Mouse (Mus musculus) heart, adult 11 months (tissue): ENCODE measurements around the gene Phldb2.

Source experiments
- DNase-seq: peaks from one replicate; pipeline ENCODE4 v3.0.0; 2022

Phldb2 gene

DNA sequence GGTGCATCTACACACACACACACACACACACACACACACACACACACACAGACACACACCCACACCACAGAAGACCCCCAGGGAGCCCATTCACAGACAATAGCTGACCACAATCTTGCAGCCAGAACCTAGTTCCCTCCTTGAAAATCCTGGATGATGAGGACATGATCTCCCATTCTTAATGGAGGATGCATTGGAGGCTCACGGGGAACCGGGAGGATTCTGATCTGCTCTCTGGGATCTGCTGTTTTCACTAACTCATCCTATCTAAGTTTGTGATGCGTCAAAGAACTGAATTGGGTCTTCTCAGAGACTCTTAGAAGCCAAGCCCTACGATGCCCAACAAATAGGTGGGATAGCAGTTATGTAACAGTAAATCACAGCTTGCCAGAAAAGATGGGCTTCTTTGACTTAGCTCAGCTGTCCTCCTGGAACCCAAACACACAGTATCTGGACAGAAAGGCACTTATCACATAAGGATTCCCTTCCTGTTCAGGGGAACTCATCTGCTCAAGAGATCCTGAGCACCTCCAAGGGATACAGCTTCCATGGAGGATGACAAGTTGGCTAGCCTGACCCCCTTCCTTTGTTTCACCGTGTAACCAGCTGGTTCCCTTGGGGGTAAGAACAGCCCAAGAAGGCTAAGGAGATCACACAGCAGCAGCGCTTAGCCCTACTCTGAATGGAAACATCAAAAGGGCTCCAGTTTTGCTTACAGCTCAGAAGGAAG is 230.1 kb downstream of the Phldb2 start:
- peak; percentile 84 for DNase-seq

DNA sequence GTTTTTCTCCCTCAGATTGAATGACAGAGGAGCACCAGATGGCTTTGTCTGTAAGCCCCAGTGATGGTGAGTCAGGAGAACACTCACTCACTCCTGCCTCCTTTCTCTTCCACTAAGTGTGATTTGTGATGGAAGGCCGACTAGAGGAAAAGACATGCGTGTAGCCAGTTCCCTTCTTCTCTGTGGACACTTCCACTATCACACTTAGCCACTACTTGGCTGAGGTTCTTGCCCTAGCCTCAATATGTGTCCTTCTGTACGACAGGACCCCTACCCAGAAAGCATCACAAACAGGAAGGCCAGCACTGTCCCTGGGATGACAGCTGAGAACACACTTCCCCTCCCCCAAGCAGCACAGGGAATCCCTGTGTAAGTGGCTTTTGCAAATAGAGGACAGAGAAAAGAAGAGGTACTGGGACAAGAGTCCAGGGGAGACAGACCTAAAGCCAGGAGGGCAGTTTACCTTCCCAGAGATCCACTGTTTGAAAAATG is 230.9 kb downstream of the Phldb2 start:
- peak; percentile 67 for DNase-seq

DNA sequence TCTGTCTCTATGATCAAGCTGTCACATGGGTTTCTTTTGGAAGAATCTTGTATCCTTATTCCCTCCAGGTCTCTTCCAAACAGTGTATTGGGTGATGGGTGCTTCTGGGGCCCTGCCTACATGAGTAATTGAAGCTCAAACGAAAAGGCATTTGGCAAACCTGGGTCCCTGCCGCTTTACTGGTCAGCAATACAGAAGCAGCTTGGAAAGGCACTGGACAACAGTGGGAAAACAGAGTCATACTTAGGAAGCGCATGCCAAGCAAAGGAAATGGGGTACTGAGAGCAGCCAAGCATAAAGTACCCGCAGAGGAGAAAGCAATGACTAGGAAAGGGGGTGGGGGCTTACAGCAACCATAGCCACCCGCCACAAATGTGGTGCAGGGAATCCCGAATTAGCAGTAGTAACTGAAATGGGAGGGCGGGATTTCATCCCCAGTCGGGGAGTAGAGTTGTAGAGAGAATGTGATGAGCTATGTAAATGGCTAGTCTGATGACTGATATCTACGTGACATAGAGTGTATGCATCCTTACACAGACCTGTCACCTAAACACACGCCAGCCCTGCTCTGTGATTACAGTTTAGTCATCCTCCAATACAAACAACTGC is 233.3 kb downstream of the Phldb2 start:
- peak; percentile 66 for DNase-seq

DNA sequence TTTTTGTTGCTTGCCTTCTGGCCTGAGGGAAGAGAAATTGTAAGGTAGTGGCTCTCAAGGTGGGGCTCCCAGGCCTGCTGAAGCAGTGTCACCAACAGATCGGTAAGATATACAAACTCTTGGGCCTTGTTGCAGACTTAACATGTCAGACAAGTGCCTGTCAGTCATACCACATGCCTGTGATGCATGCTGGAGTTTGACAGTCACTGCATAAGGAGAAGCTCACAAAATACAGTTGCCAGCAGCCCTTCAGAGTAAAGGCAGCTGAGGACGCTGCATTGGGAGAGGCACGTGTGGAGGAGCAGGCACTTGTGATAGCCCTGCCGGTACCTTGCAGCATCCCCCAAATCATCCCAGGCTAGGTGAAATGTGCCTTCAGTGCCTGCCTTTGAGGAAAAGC is 235.1 kb downstream of the Phldb2 start:
- peak; percentile 79 for DNase-seq

DNA sequence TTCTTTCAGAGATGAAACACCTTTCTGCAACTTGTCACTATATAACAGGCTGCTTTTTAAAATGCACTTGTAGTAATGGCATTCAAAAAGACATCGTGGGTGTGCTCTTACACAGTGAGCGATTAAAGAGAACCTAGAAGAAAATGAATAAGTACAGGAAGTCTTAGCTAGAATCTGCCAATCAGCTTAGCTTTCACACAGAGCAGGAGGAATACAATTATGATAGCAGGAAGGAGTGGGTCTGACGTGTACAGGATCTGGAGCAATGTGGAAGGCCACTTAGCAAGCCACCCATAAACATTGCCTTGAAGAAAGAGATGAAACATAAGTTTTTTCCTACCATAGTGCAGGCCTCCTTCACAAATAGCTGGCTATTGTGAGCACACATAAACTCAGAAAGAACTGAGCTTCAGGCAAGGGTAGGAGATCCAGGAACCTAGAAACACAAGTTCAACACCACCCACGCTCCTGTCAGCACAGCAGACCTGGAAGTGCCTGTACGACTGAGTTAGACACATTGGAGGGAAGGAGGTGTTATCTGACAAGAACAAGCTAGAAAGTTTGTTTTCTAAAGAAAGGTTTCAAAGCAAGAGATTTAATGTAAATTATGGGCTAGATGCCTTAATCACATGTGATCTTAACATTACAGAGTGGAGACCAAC is 238.8 kb downstream of the Phldb2 start:
- DNase-seq, result no peak

DNA sequence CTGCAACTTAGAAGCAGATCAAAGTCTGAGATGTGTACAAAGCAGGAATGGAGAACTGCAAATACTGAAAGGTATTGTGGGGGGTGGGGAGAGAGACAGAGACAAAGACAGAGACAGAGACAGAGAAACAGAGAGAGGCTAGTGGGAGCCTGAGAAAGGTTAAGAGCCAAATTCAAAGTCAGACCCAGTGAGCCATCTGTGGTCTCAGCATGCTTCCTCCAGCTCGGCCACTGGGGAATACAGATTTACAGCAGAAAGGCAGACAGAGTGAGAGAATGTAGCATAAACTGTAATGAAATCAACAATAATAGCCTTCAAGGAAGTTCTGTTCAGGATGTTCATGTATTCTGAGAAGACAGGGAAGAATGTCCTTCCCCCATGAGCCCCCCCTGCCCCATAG is 239.5 kb downstream of the Phldb2 start:
- DNase-seq, result peak; percentile 80

DNA sequence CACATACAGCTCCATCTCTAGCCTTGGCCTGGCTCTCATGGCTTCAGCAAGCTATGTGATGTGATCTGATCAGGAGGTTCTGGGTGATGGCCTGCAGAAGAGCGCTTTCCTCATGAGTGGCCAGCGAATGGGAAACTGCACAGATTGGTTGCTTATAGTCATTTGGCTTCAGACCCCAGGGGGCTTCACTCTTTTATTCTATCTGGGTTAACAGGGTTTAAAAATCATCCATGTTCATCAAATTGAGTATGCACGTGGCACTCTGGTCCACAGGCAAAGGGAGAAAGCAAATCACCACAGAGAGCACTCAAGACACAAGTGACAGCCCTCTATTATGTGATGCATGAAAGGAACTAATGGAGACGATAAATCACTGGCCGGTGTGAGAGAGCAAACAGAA is 240.1 kb downstream of the Phldb2 start:
- no peak for DNase-seq

DNA sequence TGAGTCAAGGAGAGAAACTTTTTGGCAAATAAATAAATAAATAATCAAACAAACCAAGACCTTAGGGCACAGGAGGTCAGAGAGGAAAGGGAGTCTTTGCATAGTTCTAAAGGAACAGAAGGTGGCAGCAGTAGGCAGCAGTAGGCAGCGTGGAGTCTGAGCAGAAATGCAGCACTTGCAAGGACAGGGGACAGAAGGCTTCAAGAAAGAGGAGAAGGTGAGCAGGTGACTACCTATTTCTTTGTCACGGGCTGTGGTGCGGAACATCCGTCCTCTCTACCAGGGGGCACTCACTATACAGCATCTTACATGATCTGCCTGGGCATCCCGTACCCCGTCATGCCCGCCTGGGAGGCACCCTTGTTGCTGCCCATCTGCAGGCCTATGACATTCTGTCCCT is 242.1 kb downstream of the Phldb2 start:
- no peak for DNase-seq

DNA sequence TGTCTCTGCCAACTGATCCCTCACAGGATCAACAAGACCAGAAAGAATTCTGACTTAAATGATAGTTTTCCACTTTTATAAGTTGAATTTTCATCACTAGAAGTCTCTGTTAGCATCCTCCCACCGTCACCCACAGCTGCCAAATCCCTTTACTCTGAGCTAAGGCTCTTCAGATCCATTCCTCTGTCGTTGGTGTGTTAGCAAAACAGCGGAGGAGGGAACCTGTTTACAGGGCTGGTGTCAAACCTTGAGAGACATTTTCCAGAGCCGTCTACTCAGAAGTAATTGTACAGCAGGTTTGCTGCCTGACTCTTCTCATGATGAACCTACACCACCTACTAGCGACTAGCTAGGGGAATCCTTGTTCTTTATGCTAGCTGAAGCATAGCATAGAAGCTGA is 254.1 kb downstream of the Phldb2 start:
- no peak for DNase-seq

DNA sequence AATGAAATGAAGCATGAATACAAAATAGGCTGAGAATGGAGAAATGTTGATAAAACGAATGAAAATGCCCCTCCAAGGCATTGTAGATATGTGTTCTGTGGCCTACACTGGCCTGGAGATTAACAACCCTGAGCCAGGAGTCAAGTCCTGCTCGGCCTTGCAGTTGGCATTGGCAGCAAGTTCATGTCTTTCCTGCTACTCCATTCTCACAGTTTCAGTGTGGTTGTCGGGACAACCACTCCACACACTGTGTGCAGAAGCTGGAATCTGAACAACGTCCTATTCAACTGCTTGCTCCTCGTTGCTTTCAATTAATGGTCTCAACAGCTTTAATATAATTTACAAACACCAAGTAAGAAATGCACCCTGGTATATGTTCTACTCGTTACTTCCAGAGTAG is 255.4 kb downstream of the Phldb2 start:
- no peak for DNase-seq
